Mouse (Mus musculus) megakaryocyte progenitor cell, adult 5-6 weeks (primary cell): ENCODE data around the gene Asic4. TPM values are rescaled to one million over a fixed set of nuclear protein-coding genes. Genes with fewer than 3 reads are reported as not detected.

Experiments
- total RNA-seq, 2 experiments: library from RNA; stranded (forward) in 1 of 2; stranded (reverse) in 1 of 2; fragments of 157-497, 149-512 nt in 1 of 2; fragments of 200-1000 nt in 1 of 2; gene quantifications; 2 replicates each; pipeline versions ENCODE4 v1.2.3 to v1.2.4; 2015 to 2017

The Asic4 gene
- total RNA-seq, 2 experiments from 2014 or later, result not detected

Other genes with a start within 250 kb of the Asic4 start
- 24.2 and 31.9 TPM in 2 replicates for gene Glb1l, start 239.6 kb upstream of the Asic4 start, total RNA-seq (2015)
- 12.3 and 13.7 TPM in 2 replicates for gene Glb1l, start 239.6 kb upstream of the Asic4 start, total RNA-seq (2017)
- gene Stk16, start 239.6 kb upstream of the Asic4 start, total RNA-seq (2015), result 208 and 214 TPM in 2 replicates
- gene Stk16, start 239.6 kb upstream of the Asic4 start, total RNA-seq (2017), result 135 and 187 TPM in 2 replicates
- gene Tuba4a, start 230.6 kb upstream of the Asic4 start, total RNA-seq (2015), result 777 and 847 TPM in 2 replicates
- gene Tuba4a, start 230.6 kb upstream of the Asic4 start, total RNA-seq (2017), result 369 and 385 TPM in 2 replicates
- 0.56 and 1.2 TPM in 2 replicates for gene A630095N17Rik, start 218.3 kb upstream of the Asic4 start, total RNA-seq (2015)
- 1.2 TPM in 1 of 2 replicates, not detected in the other for gene A630095N17Rik, start 218.3 kb upstream of the Asic4 start, total RNA-seq (2017)
- gene Dnajb2, start 214.0 kb upstream of the Asic4 start, total RNA-seq (2015), result 1.3 and 1.8 TPM in 2 replicates
- gene Dnajb2, start 214.0 kb upstream of the Asic4 start, total RNA-seq (2017), result 1.9 and 6.4 TPM in 2 replicates
- gene Ptprn, start 185.9 kb upstream of the Asic4 start, total RNA-seq (2015), result 0.12 and 0.15 TPM in 2 replicates
- 0.10 TPM in 1 of 2 replicates, not detected in the other for gene Ptprn, start 185.9 kb upstream of the Asic4 start, total RNA-seq (2017)
- not detected in 2 replicates for gene Resp18, start 172.0 kb upstream of the Asic4 start, total RNA-seq (2015)
- gene Resp18, start 172.0 kb upstream of the Asic4 start, total RNA-seq (2017), result not detected in 2 replicates
- gene Dnpep, start 132.4 kb upstream of the Asic4 start, total RNA-seq (2015), result 31.3 and 39.7 TPM in 2 replicates
- 36.4 and 41.7 TPM in 2 replicates for gene Dnpep, start 132.4 kb upstream of the Asic4 start, total RNA-seq (2017)
- not detected in 2 replicates for gene Des, start 90.1 kb upstream of the Asic4 start, total RNA-seq (2015)
- gene Des, start 90.1 kb upstream of the Asic4 start, total RNA-seq (2017), result not detected in 2 replicates
- gene Speg, start 75.1 kb upstream of the Asic4 start, total RNA-seq (2015), result not detected in 2 replicates
- gene Speg, start 75.1 kb upstream of the Asic4 start, total RNA-seq (2017), result not detected in 2 replicates
- 65.8 and 74.1 TPM in 2 replicates for gene Gmppa, start 14.5 kb upstream of the Asic4 start, total RNA-seq (2015)
- 87.0 and 98.6 TPM in 2 replicates for gene Gmppa, start 14.5 kb upstream of the Asic4 start, total RNA-seq (2017)
- 0.27 and 0.83 TPM in 2 replicates for gene Chpf, start 28.9 kb downstream of the Asic4 start, total RNA-seq (2015)
- gene Chpf, start 28.9 kb downstream of the Asic4 start, total RNA-seq (2017), result 0.57 and 2.0 TPM in 2 replicates
- gene Tmem198, start 29.1 kb downstream of the Asic4 start, total RNA-seq (2015), result not detected in 2 replicates
- 2.9 TPM in 1 of 2 replicates, not detected in the other for gene Tmem198, start 29.1 kb downstream of the Asic4 start, total RNA-seq (2017)
- 1.0 TPM in 1 of 2 replicates, not detected in the other for gene Obsl1, start 56.0 kb downstream of the Asic4 start, total RNA-seq (2015)
- gene Obsl1, start 56.0 kb downstream of the Asic4 start, total RNA-seq (2017), result 0.30 TPM in 1 of 2 replicates, not detected in the other
- not detected in 2 replicates for gene Inha, start 56.6 kb downstream of the Asic4 start, total RNA-seq (2015)
- not detected in 2 replicates for gene Inha, start 56.6 kb downstream of the Asic4 start, total RNA-seq (2017)
- gene Stk11ip, start 71.1 kb downstream of the Asic4 start, total RNA-seq (2015), result 7.9 and 9.6 TPM in 2 replicates
- 11.3 and 24.0 TPM in 2 replicates for gene Stk11ip, start 71.1 kb downstream of the Asic4 start, total RNA-seq (2017)
- gene Slc4a3, start 95.8 kb downstream of the Asic4 start, total RNA-seq (2015), result 0.05 TPM in 1 of 2 replicates, not detected in the other
- 0.03 and 0.04 TPM in 2 replicates for gene Slc4a3, start 95.8 kb downstream of the Asic4 start, total RNA-seq (2017)